Mouse (Mus musculus) brain, adult 2 months (tissue): ENCODE data around the gene Amer3.
"Not testable (repeated sequence)": the region's sequence is repeated elsewhere in the genome, so short reads cannot be mapped to it uniquely, and the experiment has no call there.

Experiments used
- DNase-seq: peaks from one replicate; pipeline ENCODE4 v3.0.0; 2011; ENCODE audit warnings: low read depth, low spot score

Gene Amer3

GRCm38 (mm10) chr1:34578851-34579781 lies at the start of gene Amer3:
Amer3 (plus strand) TSS chr1:34579657.
- peak; percentile 96 for DNase-seq

GRCm38 (mm10) chr1:34534574-34534973 lies 44.9 kb upstream of the Amer3 start:
- not testable (repeated sequence) for DNase-seq

GRCm38 (mm10) chr1:34535043-34535698 lies 44.3 kb upstream of the Amer3 start, which contains the start of gene Cfc1:
Cfc1 (plus strand) TSS chr1:34535648.
- DNase-seq = not testable (repeated sequence)

DNA sequence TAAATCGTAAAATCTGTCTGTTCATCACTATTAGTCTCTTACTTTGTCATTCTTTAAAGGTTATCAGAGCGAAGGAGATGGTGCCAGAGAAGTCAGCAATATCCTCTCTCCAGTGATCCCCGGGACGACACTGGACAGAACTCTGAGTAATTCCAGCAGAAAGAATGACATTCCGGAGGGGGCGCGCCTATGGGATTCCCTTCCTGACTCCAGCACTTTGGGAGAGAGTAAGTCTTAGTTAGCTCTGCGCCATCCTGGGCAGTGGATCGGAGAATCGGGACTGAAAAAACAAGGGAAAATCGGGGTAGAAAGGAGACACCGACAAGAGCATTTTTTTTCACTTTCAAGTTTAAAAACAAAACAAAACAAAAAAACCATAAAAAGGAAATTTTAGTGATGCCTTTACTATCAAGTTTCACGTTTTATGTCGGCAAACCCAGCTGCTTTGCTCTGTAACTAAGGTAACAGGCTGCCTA lies 43.1 kb upstream of the Amer3 start:
- DNase-seq = no peak

DNA sequence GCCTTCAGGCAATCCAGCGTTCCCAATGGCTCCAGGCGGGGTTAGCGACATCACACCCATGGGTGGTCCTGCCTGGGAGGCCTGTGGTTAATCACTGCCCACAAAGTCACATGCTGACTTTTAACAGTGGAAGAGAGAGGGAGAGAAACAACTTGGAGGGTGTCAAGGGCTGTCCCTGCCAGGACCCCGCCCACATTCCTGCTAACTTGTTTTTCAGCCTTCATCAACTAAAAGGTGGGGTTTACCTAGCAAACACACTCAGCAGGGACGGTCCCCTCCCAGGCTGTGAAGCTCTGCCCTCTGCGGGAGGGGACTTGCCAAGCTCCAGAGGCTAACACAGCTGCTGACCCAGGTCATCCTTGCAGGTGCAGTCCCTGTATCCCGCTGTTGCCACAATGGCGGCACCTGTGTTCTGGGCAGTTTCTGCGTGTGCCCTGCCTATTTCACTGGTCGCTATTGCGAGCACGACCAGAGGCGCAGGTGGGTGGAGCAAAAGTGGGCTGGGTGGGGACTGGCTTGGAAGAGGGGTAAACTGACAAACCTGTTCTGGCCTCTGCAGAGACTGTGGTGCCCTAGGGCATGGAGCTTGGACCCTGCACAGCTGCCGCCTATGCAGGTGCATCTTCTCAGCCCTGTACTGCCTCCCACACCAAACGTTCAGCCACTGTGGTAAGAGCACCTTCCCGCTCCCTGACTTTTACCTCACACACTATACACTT lies 42.5 kb upstream of the Amer3 start:
- no peak for DNase-seq

- DNase-seq = no peak
These were observed 32.4 kb upstream of the Amer3 start for GRCm38 (mm10) chr1:34547074-34547473.

GRCm38 (mm10) chr1:34553690-34554089 lies 25.8 kb upstream of the Amer3 start:
- no peak for DNase-seq

- no peak for DNase-seq
These were observed 25.2 kb upstream of the Amer3 start for GRCm38 (mm10) chr1:34554275-34554674.

GRCm38 (mm10) chr1:34560843-34561242 lies 18.6 kb upstream of the Amer3 start, which contains the start of gene Prss40:
Prss40 (minus strand) TSS chr1:34560943.
- no peak for DNase-seq

DNA sequence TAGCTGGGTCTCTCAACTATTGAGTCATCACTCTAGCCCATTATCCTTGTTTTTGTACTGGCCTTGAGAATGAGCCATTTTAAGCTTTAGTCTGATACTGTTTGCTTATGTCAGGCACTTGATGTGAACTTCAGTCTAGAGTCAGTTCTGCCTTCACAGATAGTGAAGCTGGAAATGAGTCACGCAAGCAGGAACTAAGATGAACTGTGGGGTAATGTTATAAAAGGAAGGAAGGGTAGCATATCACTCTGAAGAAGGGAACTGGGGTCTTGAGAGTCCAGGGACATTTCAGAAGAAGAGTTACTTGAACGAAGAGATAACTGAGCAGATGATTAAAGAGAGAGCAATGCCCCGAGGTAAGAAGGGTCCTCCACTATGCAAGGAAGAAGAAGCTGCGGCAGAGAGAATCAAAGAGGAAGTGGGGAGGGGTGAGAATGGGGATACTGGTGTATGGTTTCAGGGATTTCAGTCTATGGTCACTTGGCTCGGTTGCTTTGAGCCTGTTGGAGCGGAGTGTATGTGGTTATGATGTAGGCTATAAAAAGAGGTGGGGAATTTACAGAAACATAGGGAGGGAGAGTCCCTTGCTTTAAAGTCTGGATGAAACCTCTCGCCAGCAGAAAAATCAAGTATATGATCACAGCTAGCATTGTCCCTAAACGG lies 14.9 kb upstream of the Amer3 start:
- no peak for DNase-seq

- DNase-seq = no peak
These were observed 11.3 kb upstream of the Amer3 start for GRCm38 (mm10) chr1:34568120-34568519.

- no peak for DNase-seq
These were observed 9.6 kb upstream of the Amer3 start for GRCm38 (mm10) chr1:34569876-34570275.

DNA sequence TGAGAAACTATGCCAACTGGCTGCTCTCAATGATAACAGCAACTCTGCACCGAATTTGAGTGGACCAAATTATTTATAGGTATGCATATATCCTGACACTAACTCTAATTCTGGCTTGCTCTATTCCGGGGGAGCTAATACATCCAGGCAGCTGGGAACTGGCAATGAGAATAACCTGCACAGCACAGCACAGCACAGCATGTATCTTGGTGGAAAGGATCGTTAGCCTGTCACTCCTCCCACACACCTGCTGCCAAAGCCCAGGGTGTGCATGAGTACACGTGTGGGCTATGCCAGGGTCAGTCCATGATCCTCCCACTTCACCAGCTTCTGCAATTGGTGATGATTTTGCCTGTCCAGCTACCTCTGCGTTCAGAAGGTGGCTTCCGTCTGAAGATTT lies 8.0 kb upstream of the Amer3 start:
- peak; percentile 80 for DNase-seq

DNA sequence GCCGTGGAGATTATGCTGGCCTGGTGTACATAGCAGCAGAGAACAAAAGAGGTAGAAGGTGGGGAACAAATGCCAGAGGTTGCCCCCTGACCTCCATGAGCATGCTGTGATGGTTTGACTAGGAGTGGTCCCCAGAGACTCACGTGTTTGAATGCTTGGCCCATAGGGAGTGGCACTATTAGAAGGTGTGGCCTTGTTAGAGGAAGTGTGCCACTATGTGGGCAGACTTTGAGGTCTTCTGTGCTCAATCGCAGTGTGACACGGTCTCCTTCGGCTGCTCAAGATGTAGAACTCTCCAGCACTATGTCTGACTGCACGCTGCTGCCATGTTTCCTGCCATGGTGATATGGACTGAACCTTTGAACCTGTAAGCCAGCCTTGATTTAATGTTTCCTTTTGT lies 6.2 kb upstream of the Amer3 start:
- no peak for DNase-seq

DNA sequence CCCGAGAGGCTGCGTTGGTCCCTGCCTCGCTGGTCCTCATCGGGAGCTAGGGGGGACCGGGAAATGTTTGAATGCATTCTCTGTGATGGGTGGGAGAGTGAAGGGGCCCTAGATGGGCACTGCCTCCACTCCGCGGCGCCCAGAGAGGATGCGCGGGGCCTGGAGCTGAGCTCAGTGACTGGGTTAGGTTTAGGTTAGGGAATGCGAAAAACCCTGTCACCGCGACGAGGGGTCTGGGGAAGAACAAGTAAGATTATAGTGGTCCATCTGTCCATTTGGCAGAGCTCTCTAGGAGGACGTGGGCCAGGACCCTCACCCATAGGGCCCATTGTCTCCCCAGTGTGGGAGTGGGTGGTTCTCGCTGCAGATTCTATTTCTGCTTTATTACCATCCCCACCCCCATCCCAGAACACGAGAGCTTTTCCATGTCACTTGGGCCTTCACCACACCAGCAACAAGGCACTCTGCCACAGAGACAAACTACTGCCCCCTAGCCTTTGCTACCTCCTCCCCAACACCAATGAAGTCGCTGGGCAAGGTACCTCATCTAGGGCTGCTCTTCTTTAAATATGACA lies 412 bp downstream of the Amer3 start:
- DNase-seq = peak; percentile 85

- DNase-seq = no peak
These were observed 2.8 kb downstream of the Amer3 start for GRCm38 (mm10) chr1:34582218-34582617.

DNA sequence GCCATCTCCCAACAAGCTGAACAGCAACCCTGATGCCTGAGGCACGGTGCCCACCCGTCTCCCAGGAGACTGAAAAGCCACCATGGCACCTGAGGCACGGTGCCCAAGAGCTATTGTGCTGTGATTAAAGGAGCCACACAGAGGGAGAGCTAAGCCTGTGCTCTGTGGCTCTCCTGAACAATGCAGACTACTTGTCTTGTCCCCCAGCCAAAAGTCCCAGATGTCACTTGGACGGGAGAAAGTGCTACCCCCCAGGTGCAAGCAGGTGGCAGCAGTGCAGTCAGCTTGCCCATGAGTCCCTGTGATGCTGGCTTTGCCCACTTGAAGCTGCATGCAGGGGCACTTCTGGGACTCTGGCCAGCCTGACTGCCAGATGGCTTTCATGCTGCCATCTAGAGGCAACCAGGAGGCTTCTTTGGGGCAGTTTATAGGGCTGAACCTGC lies 4.4 kb downstream of the Amer3 start:
- peak; percentile 100 for DNase-seq

DNA sequence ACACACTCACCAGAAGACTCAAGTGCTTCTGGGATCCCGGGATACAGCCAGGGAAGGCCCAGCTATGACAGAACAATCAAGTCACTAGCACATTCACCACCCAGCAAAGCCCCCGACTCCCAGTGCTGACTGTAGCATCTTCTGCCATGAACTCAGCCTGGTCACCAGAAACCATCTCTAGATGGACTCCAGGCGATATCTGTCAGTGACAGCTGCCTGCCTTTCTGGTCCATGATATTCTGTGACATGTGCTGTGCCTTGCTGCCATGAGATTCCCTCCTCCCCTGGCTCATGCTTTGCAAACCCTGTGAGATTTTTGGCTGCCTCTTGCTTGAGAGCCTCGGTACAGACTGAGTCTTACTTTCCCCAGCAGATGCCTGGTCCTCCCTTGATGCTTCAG lies 5.3 kb downstream of the Amer3 start:
- DNase-seq = peak; percentile 88

- no peak for DNase-seq
These were observed 8.0 kb downstream of the Amer3 start for GRCm38 (mm10) chr1:34587298-34588096.

GRCm38 (mm10) chr1:34600000-34600399 lies 20.5 kb downstream of the Amer3 start:
- DNase-seq = no peak
